Mouse (Mus musculus) lung, adult 18-20 months (tissue): ENCODE results near the gene Prl3b1.

Source experiments
- DNase-seq, 2 experiments: peaks; one replicate each; pipeline ENCODE4 v3.0.0; 2022; ENCODE audit warnings: mixed read lengths in 2 of 2

Gene Prl3b1

DNA sequence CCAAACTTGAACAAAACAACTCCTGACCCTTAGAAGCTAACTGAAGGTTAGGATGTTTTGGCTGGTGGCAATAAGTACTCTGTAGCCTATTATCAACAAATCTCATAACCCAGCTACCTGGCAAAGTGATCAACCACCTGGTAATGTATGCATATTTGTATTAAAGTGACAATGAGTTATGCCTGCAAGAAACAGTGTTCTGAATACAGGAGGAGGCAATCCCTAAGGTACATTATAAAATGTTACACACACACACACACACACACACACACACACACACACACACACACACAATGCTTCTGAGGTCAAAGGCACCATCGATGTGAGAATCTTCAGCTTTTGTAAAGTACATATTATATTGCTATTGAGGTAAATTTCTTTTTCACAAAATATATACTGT lies at the start of gene Prl3b1:
Gene Prl3b1, plus strand, starts transcription at position 301 of the 400 bp plus-strand sequence.
- DNase-seq, result no peak

DNA sequence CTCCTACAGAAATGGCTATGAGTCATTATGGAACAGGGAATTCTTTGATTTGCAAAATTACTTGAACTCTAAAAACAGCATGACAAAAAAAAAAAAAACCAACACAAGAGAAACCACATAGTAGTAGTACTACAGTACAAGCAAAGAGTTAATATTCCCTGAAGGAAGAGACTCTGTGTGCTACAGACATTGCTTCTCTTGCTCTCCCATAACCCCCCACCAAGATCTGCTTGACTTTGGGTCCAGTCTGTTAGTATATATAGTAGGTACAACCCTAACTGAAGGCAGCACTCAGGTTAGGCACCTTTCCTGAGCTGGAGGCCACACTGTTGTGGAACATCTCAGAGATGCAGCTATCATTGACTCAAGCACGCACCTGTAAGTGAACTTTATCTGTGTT lies 45.3 kb upstream of the Prl3b1 start, which contains the start of gene Prl3c1:
Gene Prl3c1, plus strand, starts transcription at position 301 of the 400 bp plus-strand sequence.
- no peak for DNase-seq

DNA sequence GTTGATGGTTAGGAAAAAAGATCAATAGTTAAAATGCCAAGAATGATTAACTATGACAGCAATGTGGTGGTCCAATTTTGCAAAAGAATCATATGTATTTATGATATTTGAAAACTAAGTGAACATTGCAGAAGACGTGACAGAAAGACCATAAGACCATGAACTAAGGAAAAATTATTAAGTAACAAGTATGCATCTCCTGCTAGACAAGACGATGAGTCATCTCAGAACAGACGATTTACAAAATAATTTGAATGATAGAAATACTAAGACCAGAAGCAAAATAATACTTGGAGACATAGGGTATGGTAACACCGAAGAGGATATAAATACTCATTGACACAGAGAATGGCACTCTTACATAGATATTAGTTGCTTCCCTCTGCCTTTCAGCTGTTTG lies 17.5 kb downstream of the Prl3b1 start, which contains the start of gene Prl3a1:
Gene Prl3a1, plus strand, starts transcription at position 301 of the 400 bp plus-strand sequence.
- no peak for DNase-seq
